Mouse (Mus musculus) lung, postnatal 25 days (tissue): ENCODE data around the gene Mtrr.
A peak's percentile ranks its signal among the peaks of the same experiment; 100 is the strongest.

ENCODE experiments used
- DNase-seq: peaks from one replicate; pipeline ENCODE4 v3.0.0; 2022; ENCODE audit warnings: low spot score

The Mtrr gene

DNA sequence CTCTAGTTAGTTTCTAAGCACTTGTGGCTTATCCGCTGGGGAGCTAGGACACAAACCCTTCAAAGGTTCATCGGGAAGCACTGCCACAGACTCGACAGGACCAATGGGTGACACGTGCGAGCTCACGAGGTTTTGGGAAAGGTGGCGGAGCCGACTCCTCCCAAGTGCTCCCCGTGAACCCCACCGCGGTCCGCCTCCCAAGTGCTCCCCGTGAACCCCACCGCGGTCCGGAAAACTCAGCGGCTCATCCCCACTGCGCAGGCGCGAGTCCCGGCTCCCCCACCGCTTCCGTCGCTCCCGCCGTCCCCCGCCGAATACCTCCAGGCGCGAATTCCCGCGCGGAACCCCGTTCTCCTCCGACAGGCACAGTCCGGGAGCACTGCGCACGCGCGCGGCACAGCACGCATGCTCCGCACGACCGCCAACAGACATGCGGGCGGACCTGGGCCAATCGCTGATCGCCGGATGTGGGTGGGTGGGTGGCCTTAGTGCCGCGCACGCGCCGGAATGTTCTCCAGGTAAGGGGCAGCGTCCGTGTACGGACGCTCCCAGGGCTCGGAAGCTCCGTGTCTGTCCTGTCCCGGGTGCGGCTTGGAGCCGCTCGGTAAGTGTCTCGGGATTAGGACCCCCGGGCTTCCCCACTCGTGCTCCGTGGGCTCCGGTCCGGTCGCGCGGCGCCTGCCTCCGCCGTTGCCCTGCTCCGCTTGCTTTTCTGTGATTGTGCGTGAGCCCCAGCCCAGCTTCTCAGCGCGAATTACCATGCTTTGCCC, at the start of gene Mtrr, which contains the start of gene Fastkd3:
Gene Mtrr, minus strand, starts transcription at position 403 of the 770 bp plus-strand sequence.
Gene Fastkd3, plus strand, starts transcription at position 488 of the 770 bp plus-strand sequence.
- DNase-seq = peak; percentile 97

DNA sequence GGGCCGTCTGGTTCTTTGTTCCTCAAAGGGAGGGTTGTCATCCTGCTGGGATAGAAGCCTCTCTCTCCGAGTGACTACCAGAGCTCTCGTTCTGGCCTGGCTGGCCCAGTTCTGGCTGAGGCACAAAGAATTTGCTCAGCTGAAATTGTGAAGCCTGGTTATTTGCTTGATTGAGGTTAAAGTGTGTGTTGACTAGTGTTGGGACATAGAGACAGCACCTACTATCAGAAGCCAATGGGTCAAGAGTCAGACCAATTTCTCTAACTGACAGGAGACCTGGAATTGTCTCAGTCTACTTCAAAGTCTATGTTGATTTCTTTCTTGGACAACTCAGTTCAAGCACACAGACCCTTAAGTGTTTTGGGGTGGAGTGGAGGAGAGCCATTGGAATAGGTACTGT, 45.1 kb upstream of the Mtrr start:
- no peak for DNase-seq

GRCm38 (mm10) chr13:68622792-68623191, 40.8 kb upstream of the Mtrr start:
- DNase-seq = no peak

GRCm38 (mm10) chr13:68607652-68608405, 25.9 kb upstream of the Mtrr start:
- no peak for DNase-seq

DNA sequence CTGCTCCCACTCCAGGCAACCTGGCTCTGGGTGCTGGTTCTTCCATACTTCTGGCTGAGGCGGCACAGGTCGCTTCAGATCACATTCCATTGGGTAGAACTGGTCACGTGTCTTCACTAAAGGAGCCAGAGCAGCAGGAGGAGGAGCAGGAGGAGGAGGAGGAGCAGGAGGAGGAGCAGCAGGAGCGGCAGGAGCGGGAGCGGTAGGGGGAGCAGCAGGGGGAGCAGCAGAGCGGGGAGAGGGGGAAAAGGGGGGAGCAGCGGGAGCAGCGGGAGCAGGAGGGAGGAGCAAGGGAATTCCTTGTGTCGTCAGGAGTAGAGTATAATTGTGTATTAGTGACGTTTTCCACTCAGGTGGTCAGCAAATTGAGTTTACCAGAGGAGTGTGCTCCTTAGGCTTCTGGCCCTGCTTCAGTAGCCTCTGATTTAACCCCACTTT, 23.8 kb upstream of the Mtrr start:
- peak; percentile 64 for DNase-seq

DNA sequence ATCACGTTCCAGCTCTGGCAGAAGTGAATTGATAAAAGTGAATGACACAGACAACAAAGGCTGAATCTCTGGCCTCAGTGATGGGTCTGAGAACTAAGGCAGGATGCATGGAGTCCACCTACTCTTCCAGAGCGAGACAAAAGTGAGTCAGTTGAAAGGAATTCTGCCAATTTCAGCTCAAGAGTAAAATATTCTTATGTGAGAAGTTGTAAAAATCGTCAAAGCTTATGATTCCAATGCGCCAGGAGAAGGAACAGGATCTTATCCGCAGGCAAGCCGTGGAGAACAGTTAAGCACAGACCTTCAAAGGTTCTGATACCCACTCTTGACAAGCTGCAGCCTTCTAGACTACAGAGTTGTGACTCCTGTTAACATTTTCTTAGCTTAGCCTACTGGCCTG, 21.1 kb upstream of the Mtrr start:
- no peak for DNase-seq

DNA sequence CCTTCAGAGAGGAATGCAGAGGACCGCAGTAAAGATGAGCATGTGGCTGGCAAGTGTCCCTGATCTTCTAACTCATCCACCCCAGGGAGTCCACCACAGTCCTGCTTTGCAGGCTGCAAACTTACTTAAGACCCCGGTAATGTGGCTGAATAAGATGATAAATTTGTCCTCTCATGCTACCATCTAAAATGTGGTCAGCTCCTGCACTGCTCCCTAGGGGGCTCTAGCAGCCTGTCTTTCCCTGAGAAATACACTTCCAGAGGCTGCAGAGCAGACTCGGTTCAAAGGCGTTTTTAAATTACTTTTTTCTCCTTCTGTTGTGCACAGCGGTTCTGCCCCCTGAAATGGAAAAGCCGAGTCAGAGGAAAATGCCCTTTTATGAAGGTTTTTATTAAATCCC, 19.2 kb upstream of the Mtrr start:
- no peak for DNase-seq

DNA sequence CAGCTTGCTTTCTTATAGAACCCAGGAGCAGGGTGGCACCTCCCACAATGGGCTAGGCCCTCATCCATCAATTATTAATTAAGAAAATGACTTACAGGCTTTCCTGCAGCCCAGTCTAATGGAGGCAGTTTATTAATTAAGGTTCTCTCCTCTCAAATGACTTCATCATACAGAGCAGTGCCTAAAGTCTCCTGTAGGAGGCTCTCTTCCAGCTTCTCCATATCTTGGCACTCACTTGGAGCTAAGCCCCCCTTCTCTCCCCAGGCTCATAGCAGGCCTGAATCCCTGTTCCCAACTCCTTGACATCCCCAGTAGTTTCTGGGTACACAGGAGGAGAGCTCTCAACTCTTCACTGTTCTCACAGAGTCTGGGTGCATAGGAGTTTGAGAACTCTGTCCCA, 17.0 kb upstream of the Mtrr start:
- DNase-seq = no peak

GRCm38 (mm10) chr13:68597667-68598066, 15.7 kb upstream of the Mtrr start:
- no peak for DNase-seq

GRCm38 (mm10) chr13:68597199-68597598, 15.2 kb upstream of the Mtrr start, which contains the start of gene 1700001L19Rik:
Gene 1700001L19Rik (plus strand): TSS chr13:68597421.
- no peak for DNase-seq

GRCm38 (mm10) chr13:68593797-68594196, 11.8 kb upstream of the Mtrr start:
- DNase-seq = no peak

GRCm38 (mm10) chr13:68588352-68588751, 6.4 kb upstream of the Mtrr start:
- no peak for DNase-seq

DNA sequence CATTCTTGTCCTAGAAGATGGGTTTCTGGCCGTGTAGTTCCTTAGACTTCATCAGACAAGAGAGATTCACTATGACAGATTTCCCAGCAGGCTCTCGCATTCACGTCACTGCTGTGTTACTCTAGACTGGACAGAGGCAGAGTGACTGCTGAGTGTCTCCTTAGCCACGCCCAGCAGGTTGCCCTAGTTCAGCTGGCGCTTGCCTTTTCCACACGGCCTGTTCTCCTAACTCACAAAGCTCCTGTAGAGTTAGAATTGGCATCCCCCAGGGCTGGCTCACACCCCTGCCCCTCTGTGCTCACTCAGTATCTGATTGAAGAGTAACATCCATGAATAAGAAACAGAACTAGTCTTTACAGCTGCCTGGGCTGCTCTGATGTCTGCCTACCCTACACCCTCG, 3.5 kb upstream of the Mtrr start:
- DNase-seq = no peak

DNA sequence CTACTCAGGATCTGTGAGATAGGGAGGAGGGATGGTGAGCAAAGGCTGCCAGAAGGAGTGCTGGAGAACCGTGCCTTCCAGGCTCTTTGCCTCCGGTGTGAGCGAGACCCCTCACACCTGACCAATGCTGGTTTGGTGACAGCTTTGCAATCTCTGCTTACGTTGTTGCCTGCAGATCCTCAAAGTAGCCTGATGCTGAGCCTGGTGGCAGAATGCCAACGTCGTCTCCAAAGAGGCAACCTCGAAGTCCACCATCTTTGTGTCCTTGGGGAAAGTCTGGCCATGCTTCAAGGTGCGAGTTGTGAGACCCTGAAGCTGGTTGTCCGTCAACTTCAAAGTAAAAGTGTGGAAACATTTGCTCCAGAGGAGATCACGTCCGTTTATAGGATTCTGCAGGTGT, 2.0 kb upstream of the Mtrr start:
- DNase-seq = no peak

- no peak for DNase-seq
Observed at GRCm38 (mm10) chr13:68582517-68582780, 500 bp upstream of the Mtrr start.

DNA sequence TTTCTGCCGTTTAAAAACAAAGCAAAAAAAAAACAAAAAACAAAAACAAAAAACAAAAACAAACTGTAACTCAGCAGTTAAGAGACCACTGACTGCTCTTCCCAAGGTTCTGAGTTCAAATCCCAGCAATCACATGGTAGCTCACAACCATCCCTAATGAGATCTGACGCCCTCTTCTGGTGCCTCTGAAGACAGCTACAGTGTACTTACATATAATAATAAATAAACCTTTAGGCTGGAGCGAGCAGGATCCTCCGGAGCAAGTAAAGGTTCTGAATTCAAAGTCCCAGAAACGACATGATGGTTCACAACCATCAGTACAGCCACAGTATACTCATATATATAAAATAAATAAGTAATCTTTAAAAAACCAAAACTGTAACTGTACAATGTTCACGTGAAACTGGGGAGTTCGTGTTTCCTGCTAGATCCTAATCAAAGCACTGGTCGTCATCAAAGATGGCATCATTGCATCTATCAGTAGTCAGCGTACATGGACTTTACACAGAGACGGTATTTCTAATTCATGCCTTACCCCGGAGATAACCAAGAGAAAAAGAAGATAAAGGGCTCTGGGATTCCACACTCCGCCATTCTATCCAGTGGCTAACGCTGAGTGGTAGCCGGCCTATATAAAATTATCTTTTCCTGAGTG, 736 bp downstream of the Mtrr start:
- no peak for DNase-seq

GRCm38 (mm10) chr13:68577945-68578344, 4.0 kb downstream of the Mtrr start:
- DNase-seq = peak; percentile 54

GRCm38 (mm10) chr13:68574398-68574797, 7.6 kb downstream of the Mtrr start:
- DNase-seq = no peak

GRCm38 (mm10) chr13:68572966-68573913, 8.7 kb downstream of the Mtrr start:
- DNase-seq = peak; percentile 31

DNA sequence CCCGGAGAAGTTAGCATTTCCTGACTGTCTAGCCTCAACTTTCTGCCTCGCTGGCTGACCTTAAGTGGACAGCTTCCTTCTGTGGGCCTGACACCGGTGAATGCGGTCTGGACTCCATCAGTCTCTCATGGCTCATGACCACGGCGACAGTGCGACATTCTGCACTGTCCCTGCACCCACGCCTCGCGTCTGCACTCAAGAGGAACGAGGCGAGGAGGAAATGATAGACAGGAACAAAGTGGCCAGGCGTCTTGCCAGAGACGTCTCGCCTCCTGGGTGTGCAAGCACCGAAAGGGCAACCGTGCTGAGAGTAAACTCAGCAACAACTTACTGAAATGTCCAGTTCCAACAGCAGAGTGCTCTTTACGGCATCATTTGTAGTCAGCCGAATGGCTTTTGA, 9.7 kb downstream of the Mtrr start:
- DNase-seq = no peak

DNA sequence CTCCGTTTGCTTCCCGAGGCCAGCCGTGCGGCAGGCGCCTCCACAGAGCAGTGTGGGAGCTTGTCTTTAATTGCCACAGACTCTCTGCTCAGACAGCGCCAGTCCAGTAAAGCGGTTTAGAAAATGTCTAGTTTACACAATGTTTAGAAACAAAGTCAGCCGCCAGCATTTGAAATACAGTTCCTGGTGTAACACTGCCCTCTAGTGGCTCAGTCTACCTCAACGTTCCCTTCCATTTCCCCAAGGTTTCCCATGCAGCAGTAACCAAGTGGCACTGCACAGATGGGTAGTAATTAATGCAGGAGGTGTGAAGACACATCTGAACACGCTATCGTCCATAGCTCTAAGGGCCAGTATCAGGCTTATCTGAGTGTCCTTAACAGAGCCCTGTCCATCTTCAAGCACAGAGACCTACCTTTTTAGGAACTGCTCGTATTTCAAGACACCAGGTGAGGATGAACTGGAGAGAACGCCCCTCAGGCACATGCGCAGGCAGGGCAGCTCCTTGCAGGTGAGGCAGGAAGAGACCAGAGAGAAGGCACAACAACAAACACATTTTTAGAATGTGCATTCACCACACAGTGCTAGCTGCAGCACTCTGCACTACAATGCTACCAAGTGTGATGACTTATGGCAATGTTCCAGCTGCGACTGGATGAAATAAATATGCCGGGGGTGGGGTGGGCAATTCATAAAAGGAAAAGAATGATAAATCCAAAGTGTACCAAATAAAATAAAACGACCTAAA, 12.2 kb downstream of the Mtrr start:
- DNase-seq = peak; percentile 46
